Mouse (Mus musculus): ENCODE measurements around the gene Spns3.

GRCm38 (mm10) chr11:72481313-72481712 lies 69.0 kb downstream of the Spns3 start:
- TF ChIP-seq POLR2A (IDR thresholded peaks at IDR 0.05; ENCODE audit: borderline replicate concordance, low read depth, low read length) (no peak), CTCF (IDR thresholded peaks at IDR 0.05; ENCODE audit: low read depth, low read length) (no peak)

Measured in bone marrow macrophage, adult 2 months (primary cell).